Mouse (Mus musculus) T-cell, adult 2 months (primary cell): Measurements from ENCODE around the gene Adgrv1.
"Not testable (repeated sequence)": the region's sequence is repeated elsewhere in the genome, so short reads cannot be mapped to it uniquely, and the experiment has no call there.

Source experiments
- DNase-seq: peaks from one replicate; pipeline ENCODE4 v3.0.0; 2022; ENCODE audit warnings: low spot score

Adgrv1 gene

DNA sequence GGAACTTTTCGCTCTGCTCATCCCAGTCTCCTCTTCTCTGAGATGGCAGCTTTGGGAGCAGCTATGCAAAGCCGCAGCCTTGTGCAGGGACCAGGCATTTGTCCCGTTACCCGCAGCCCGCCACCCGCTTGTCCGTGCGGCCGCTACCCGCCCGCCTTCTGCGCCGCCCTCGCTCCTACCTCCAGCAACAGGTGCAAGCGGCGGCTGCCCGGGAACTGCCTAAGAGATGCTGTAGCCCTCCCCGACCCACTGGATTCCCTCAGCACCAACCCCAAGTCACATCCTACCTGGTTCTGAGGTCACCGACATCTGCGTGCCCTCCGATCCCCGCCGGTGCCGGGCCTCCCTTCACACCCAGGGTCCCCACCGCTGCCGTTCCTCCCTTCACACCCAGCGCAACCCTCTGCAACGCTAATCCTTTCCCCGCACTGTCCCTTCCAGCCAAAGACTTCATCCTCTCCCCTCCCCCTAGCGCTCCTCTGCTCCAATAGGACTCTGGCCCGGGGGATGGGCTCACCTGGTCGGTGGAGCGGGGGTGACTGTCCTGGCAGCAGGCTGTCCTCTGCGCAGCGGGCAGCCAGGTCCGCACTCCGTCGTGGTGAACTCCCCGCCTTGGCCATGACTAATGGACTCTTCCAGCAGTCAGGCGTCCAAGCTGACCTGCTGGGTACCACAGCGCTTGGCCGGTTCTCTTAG, at the start of gene Adgrv1:
TSS of gene Adgrv1 (minus strand) at position 435 of the 696 bp plus-strand sequence.
- DNase-seq: no peak

DNA sequence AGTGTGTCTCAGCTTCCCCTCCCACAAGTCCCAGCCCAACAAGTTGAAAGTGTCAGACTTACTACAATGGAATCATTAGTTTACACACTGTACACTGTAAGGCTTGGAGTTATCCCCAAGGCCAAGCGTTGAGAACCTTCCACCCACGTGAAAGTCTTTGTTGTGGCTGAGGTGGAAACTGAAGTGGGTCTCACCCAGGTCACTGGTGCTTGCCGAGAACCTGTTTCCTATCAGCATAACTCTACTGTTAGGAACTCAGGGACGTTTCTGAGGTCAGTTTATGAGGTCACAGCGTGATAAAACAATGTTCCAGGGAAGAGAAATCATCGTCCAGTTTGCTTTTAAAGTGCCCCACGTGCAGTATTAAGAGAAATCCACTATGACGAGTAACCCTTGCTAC, 42.4 kb upstream of the Adgrv1 start:
- no peak for DNase-seq

DNA sequence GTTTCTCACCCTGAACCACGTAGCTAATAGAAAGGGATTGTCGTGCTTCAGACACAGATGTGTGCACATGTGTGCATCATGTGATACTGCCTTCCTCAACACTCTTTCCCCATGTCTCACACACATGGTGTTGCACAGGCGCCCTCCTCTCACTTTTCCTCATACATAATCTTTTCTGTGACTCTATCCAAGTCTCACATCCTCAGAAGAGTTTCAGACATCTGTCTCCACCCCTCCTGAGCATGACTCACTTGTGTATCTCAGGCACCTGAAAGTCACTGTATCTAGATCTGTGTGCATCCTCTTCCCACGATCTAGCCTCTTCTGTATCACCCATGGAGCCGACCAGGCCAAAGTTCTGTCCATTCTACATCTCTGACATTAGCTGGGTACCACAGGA, 34.8 kb upstream of the Adgrv1 start:
- no peak for DNase-seq

DNA sequence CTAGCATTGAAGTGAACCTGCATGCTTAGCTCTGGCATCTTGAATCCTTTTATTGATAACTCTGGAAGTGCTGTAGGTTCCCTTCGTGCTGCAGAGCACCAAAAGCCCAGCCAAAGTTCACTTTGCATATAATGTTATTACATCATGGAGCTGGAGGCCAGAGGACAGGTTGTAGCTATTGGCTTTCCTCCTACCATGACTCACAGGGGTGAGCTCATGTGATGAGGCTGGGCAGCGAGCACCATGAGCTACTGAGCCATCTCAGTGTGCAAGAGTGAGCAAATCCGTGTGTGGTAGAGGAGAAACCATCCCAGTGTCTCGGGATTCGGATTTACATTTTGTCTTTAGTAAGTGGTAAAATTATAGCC, 31.4 kb upstream of the Adgrv1 start:
- no peak for DNase-seq

DNA sequence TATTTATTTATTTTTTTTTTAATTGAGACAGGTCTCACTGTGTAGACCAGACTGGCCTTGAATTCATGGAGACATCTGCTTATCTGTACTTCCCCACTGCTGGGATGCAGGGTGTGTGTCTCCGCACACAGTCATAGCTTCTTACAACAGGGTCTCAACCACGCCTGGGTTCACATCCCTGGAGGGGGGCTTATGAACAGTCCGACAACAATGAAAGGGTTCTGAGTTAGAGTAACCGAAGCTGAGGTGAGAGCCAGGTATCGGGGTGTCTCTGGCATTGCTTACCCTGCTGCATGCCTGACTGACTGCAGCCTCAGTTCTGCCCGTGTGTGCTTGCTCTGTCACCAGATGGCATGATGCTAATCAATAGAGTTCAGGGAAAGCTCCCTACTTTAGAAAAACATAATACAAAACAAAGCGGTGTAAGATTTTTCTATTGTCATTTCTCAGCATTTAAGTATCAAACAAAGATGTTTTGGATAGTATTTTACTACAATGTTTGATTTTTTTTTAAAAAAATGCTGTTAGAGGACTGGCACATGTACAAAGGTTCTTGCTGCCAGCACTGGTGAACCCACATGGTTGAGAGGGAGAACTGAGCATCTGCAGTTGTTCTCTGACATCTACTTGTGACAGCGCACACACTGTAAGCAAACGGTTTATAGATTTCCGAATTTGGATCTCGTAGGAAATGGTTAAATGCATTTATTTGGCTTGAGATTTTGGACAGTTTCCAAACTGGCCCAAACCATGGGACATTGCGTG, 30.8 kb upstream of the Adgrv1 start:
- no peak for DNase-seq

DNA sequence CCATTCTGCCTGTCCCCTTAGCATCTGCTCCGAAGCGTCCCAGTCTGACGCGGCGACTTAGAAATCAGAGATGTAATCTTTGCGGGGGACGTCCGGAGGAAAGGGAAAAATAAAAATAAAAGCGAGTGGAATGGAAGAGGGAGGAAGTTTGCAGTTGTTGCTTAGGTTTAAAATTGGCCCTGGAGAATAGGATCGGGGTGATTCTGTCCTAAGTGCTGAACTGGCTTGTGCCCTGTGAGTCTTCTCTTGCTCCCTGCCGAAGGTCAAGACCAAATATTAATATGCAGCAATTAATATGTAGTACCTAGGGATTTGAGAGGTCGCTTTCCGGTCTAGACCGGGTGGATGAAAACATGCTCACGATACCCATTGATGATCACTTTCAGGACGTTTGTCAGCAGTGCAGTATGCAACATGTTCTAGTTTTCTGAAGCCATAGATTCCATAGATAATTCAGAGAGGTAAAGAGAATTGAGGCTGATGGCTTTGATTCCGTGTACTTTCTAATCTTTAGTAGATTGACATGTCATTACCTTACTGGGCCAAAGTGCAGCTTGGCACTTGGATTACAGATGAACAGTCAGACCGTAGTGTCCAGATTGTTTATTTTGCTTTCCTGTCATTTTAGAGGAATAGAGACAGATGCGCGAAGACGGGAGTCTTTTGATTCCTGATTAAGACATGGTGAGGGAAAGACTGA, 25.2 kb upstream of the Adgrv1 start:
- DNase-seq: no peak

DNA sequence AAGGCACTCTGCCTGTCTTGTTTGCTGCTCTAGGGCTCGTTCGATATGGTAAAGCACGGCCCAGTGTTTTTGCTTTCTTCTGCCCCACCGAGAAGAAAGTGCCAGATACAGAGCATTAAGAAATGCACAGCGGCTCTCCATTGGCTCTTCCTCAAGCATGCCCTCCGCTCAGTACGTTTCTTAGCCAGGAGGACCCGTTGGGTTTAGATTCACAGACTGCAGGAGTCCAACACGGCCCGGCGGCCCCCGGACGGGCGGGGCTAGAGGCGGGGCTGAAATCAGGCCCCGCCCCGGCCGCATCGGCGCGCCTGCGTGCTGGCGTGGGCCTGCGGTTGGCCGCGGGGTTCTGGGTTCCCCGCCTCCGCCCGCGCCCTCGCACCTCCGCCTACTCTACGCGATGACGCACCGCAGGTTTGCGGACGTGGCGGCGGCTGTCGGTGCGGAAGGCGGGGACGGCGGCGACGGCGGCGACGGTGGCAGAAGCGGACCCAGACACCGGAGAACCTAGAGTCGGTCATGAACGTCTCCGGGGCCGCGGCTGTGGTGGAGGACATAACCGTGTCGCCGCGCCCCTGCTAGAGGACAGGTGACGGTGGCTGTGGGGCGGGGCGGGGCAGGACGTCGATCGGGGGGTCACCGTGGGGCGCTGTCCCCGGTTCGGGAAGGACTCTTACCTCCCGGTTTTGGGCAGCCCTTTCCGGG, 24.5 kb upstream of the Adgrv1 start, which contains the start of gene Lysmd3:
TSS of gene Lysmd3 (plus strand) at position 313 of the 702 bp plus-strand sequence.
- peak; percentile 92 for DNase-seq

DNA sequence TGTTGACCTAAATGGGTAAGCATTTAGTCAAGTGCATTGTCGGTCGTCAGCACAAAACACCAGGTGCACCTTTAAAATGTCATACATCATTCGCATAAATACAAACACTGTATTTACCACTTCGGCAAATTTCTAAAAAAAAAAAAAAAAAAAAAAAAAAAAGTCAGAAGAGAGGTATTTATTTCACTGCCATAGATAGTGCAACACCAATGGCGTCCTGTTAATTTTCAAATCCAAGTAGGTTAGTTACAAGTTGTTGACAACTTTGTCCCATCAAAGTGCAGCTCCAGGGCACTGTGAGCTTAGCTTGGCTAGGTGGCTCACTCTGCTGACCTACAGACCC, 24.0 kb upstream of the Adgrv1 start:
- no peak for DNase-seq

DNA sequence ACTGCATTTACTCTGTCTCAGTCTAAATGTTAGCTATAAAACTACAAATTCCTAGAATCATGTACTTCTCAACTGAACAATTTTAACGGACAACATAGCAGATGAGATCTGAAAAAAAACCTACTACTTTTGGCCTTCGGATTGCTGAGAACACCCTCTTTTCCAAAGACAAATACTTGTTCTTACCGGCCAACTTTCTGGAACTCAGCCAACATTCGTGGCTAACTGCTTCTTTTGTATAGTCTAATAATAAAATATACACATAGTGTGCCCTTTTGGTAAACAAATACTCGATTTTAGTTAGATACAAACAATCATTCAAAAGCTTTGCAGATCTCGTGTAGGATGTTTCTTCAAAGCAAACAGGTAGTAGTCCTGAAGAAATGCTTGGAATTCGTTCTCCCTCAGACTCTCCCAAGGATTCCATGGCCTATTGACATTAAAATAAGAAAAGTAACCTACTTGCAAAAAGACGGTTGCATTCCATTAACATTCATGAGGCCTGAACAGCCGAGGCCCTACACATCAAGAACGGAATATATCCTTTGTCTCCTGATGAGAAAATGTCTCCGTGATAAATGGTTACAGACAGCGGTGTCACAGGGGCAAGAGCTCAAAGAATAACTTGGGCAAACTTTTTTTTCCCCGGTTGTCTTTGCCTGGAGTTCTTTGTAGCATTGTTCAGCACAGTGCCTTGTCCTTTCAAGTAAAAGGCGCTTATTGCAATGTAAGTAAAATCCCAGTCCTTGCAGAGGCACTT, 23.3 kb upstream of the Adgrv1 start:
- no peak for DNase-seq

DNA sequence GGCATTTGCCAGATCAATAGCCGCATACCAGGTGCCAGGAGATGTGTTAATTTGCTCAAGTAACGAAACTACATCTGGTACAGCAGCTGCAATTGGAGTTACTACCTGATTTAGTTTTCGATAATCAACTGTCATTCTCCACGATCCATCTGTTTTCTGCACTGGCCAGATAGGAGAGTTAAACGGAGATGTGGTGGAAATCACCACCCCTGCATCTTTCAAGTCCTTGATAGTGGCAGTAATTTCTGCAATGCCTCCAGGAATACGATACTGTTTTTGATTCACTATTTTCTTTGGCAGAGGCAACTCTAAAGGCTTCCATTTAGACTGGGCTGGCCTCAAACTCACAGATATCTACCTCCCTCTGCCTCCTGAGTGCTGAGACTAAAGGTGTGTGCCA, 17.4 kb upstream of the Adgrv1 start:
- not testable (repeated sequence) for DNase-seq

DNA sequence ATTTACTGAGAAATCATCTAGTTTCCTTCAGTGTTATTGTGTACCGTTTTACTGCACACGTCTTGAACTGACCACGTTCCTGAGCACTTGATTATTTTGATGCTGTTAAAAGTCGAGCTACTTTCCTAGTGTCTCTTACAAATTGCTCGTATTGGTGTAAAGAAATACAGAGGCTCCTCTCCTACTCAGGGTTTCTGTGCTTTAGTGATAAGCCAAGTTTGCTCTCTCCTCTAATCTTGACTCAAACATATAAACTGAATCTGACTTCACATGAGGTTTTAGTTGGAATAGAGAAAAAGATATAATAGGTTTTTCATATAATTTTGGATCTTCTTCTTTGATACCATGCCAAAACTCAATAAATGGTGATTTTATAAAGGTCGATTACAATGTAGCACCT, 13.4 kb upstream of the Adgrv1 start:
- DNase-seq: no peak

DNA sequence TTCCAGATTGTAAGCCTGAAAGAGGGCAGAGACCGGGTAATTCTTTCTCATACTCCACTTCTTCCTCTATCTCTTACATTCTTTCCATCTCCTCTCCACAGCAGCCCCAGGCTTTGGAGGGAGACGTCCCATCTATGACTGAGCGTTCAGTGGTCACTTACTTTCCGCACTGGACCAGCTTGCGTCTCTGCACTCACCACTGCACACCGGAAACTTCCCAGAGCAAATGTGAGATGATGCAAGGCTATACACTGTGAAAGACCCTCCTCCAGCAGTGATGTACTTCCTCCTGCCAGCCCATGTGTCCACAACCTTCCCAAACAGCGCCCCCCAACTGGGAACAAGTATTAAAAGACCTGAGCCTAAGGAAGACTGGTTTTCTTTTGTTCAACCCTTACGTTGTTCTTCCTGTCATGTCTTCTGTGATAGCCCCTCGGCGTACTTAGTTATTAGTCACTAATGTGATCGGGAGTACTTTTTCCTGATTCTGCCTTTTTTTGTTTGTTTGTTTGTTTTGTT, 11.2 kb upstream of the Adgrv1 start:
- DNase-seq: no peak

DNA sequence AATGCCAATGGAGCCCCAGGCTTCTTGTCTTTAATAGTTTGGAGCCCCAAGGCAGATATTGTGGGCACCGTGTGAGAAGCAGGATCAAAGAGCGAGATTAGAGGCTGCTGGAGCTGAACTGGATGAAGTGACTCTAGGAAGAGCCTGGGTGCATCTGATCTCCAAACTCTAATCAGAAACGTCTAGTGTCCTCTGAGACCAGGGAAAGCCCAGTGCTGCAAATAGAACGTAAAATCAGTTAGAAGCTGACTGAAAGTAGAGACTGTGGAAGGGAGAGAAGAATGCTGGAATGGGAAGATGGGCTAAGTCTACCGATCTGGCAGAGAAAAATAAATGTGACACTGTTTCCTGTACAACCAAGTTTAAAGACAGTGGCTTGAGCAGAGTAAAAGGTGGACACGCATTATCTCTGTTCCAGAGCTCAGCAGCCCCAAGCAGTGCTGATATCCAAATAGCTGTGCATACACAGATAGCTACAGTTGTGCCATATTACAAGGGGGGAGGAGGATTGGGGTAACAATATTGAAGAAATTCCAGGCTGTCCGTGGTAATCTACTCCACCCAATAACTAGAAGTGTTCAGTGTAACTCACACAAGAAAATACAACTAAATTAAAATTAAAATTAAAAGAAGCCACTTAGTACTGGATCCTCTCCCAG, 9.7 kb upstream of the Adgrv1 start:
- DNase-seq: no peak

DNA sequence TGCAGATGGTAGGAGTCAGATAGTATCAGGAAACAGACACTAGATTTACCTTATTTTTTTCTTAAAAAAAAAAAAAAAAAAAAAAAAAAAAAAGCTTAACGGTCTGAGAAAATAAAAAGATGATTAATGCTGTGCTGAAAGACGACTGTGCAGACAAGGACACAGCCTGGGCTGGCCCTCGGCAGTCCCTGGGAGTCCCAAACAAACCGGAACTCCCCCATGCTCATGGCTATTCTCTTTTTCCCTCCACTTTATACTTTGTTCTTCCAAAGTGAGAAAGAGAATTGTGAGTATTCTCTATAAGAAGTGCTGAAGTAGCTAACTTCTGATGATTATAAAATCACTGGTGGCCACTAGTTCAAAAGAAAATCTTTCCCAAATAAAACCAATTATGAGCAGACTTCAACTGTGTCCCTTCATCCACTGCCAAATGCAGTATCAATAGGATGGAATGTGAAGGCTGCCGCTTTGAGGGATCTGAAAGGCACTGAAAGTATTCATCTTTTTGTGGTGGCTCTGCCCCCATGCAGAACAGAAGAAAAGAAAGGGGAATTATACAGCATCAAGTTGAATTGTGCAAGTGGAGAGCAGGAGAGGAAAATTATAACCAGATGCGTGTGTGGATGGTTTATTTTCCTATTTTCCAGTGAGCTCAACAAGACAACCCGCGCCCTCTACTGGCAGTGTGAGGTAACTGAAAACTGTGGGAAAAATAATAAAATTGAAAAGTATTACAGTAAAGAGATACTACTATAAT, 8.5 kb upstream of the Adgrv1 start:
- no peak for DNase-seq

DNA sequence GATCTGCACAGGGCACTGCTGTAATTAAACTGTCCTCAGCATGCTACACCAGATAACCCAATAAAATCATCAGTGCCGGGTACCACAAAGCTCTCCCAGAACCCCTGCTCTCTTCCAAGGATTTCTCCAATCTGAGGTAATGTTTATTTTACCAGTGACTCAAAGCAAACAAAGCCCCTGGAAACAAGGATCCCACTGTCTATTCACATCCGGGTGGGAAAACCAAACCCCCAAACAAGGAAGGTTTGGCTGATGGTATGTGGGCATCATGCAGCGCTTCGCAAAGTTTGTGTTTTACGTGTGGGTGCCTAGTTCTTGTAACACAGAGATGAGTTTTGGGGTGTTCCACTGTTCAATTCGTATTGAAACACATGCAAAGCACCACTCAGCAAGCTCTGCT, 7.9 kb upstream of the Adgrv1 start:
- no peak for DNase-seq

DNA sequence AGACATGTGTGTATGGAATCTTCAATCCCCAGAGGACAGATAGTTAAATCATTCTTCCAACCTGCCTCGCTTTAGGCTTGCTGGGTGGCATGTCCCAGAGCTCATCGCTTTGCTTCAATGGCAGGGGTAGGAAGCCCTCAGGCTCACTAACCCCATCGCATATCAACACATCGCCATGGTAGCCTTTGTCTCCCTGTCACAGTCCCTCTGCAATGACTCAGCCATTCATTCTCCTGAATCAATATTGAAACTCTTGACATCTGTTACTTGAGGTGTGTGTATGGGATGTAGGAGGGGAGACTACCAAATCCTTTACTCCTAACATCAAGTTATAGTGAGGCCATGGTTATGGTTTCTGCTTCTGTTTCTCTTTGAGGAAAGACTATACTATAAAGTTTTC, 6.7 kb upstream of the Adgrv1 start:
- no peak for DNase-seq

DNA sequence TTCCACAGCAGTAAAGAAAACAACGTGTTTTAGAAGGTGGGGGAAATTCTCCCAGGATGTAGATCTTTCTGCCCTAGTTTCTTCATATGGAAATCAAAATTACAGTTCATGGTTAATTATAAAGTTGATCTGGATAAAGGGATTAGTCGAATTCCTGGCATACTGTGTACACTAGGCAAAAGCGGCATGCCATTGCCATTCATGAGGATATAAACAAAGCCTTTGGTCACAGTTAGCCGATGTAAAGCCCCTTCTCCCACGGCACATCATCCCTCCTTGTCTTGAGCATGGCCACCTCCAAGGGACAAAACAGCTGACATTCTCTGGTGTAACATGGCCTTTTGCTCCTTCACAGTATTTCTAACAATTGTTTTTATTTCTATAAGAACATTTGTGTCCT, 2.4 kb downstream of the Adgrv1 start:
- no peak for DNase-seq

DNA sequence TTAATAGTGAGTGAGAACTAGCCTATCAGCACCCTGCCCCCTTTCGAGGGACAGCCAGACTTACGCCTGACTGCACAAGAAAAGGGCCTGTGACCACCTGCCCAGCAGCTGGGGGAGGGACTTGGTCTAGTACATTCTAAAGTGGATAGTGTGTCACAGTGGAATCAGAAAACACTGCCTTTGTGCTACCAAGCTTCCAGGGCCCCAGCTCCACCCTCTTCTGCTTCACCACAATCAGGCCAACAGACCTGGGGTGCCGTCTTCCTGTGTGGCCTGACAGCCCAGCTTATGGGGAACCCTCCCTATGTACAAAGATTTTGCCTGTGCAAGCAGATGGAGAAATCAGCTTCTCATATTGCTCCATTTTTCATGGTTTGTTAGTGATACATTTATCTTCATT, 3.6 kb downstream of the Adgrv1 start:
- no peak for DNase-seq

DNA sequence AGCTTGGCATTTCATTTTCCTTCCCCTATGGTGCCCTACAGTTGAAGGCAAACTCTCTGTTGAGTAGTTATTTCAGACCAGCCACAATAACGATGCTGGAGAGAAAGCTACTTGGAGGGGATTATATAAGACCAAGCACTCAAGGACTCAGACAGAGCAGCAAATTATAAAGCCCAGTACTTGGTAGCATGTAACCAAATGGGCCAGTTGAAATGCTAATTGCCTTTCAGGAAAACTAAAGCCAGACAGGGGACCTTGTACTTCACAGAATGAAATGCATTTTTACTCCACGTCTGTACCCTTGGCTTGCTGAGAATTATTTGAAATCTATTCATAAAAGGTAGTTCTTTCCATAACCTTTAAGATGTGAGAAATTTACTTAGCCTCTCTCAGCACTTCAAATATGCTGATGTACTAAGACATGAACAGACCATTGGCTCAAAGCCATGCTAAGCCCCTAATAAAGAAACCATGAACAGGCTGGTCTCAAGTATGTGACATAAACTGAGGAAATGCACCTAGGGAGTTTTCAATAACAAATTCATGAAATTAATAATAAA, 4.2 kb downstream of the Adgrv1 start:
- no peak for DNase-seq

DNA sequence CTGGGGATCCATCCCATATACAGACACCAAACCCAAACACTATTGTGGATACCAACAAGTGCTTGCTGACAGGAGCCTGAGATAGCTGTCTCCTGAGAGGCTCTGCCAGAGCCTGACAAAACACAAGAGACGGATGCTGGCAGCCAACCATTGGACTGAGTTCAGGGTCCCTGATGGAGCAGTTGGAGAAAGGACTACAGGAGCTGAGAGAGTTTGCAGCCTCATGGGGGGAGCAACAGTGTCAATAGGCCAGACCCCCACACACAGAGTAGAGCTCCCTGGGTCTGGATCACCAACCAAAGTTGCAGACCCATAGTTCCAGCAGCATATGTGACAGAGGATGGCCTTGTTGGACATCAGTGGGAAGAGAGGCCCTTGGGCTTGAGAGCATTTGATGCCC, 5.1 kb downstream of the Adgrv1 start:
- DNase-seq: not testable (repeated sequence)
